32 mouse cellular contexts compared by ENCODE assay signal in the genomic region with DNA sequence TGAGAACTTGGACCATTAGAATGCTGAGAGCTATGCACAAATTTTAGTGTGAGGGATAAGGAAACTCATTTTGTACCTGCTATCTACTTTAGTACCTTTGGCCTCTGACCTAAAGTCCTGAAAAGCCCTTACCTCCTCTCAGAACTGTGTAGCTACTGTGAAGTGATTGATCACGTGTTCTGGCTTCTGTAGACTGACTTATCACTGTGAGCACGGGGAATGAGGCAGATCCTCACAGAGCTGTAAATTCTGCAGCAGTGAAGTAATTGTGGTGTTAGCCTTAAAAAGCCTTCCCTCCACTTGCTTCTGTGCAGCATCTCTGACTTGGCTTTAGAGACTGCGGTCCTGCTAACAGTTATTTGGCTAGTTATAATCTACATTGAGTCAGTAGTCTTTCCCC. TPM values are rescaled to one million over a fixed set of nuclear protein-coding genes. Genes with fewer than 3 reads are reported as not detected.
A peak's percentile ranks its signal among the peaks of the same experiment; 100 is the strongest.
DNase-seq lines count a peak whose midpoint lies in the region; ATAC-seq and TF ChIP-seq lines count a peak whose summit lies in the region.
"Had no signal": no experiment of that assay in that cellular context is flagged by ENCODE, and none has a peak within 500 bp of the region (broad histone marks: within the 10 kb centered on the region; RNA-seq: fewer than 3 reads in every experiment).

No protein-coding gene starts in this region.

- WGBS in heart, embryonic 13.5 days: 41% methylated on average over 3 of the region's 3 CpGs
- WGBS in intestine, embryonic 16.5 days: 59% methylated on average over 3 of the region's 3 CpGs
- 87% methylated on average over 3 of the region's 3 CpGs for WGBS in hindbrain, embryonic 16.5 days

- H3K9ac ChIP-seq in heart, embryonic 13.5 days: no peak overlapping the region
- no peak overlapping the region for H3K9ac ChIP-seq in ES-E14 (ENCODE audit: insufficient read depth, low read depth, low read length, poor library complexity, severe bottlenecking)
- H3K9ac ChIP-seq in intestine, embryonic 16.5 days (ENCODE audit: low read depth, low read length): no peak overlapping the region
- H3K9ac ChIP-seq in hindbrain, embryonic 16.5 days (ENCODE audit: low read depth, low read length): no peak overlapping the region
- H3K9ac ChIP-seq: embryonic facial prominence, embryonic 12.5 days; heart, embryonic 15.5 days; hindbrain, embryonic 12.5 days; liver, embryonic 14.5 days; lung, embryonic 14.5 days had no signal

- peaks cover 24% of the 10 kb centered on the region for H3K4me1 ChIP-seq in heart, embryonic 13.5 days
- H3K4me1 ChIP-seq in ES-E14 (ENCODE audit: control insufficient read depth in 2 of 2, insufficient read depth in 2 of 2, low read length in 2 of 2, poor library complexity in 1 of 2): no peaks in the 10 kb centered on the region
- H3K4me1 ChIP-seq in intestine, embryonic 16.5 days (ENCODE audit: control insufficient read depth, insufficient read depth, low read length): peaks cover 4% of the 10 kb centered on the region; the same call in 1 of the 2 replicates
- no peaks in the 10 kb centered on the region for H3K4me1 ChIP-seq in hindbrain, embryonic 16.5 days (ENCODE audit: control insufficient read depth, insufficient read depth, low read depth, low read length)
- H3K4me1 ChIP-seq: embryonic facial prominence, embryonic 12.5 days; hindbrain, embryonic 12.5 days had no signal

- peaks cover 25% of the 10 kb centered on the region for H3K36me3 ChIP-seq in heart, embryonic 13.5 days
- peaks cover 15% of the 10 kb centered on the region for H3K36me3 ChIP-seq in ES-E14 (ENCODE audit: control insufficient read depth, insufficient read depth, low read length, poor library complexity, severe bottlenecking)
- H3K36me3 ChIP-seq in intestine, embryonic 16.5 days (ENCODE audit: control insufficient read depth, insufficient read depth, low read length): no peaks in the 10 kb centered on the region; the same call in 1 of the 2 replicates
- H3K36me3 ChIP-seq in hindbrain, embryonic 16.5 days (ENCODE audit: control insufficient read depth, insufficient read depth, low read length): peaks cover 12% of the 10 kb centered on the region
- H3K36me3 ChIP-seq: heart, embryonic 15.5 days had no signal

- H3K27me3 ChIP-seq in heart, embryonic 13.5 days (replicated peaks): peaks cover 11% of the 10 kb centered on the region
- H3K27me3 ChIP-seq in intestine, embryonic 16.5 days (replicated peaks; ENCODE audit: control insufficient read depth, insufficient read depth, low read length): no peaks in the 10 kb centered on the region
- no peaks in the 10 kb centered on the region for H3K27me3 ChIP-seq in hindbrain, embryonic 16.5 days (replicated peaks; ENCODE audit: control insufficient read depth, insufficient read depth, low read length)
- H3K27me3 ChIP-seq: embryonic facial prominence, embryonic 12.5 days; heart, embryonic 15.5 days; hindbrain, embryonic 12.5 days had no signal

- DNase-seq in heart, adult 18-20 months: no peak
- DNase-seq in A20 (ENCODE audit: low read depth, low spot score) (peak; percentile 58), ES-E14 (ENCODE audit: low read depth, low spot score) (no peak), adipocyte (ENCODE audit: low spot score) (no peak)
- no peak for DNase-seq in urinary bladder, postnatal 14 days (ENCODE audit: low spot score)
- DNase-seq: adrenal gland, postnatal 10 days; B cell, adult 2 months; cerebellum, adult 11-12 months; cerebellum, adult 9-11 months; embryo, embryonic 11 days; gastrocnemius, adult 2 months; kidney, adult 2 months; kidney, postnatal 36 days; layer of hippocampus, postnatal 36 days; left cerebral cortex, postnatal 4 days; lung, embryonic 14.5 days; lung, postnatal 14 days; right cerebral cortex, postnatal 25 days; thymus, adult 18-20 months; thymus, postnatal 36 days had no signal

- 0 out of 2 replicates have a peak overlapping the region, but pooled peaks have one; percentile 20 for H3K27ac ChIP-seq in heart, embryonic 13.5 days (replicated peaks)
- H3K27ac ChIP-seq in ES-E14 (ENCODE audit: insufficient read depth, low read depth, low read length, poor library complexity, severe bottlenecking): peak overlapping the region; percentile 81; the same call in 1 of the 2 replicates
- peak overlapping the region; percentile 52 for H3K27ac ChIP-seq in intestine, embryonic 16.5 days (ENCODE audit: low read length)
- no peak overlapping the region for H3K27ac ChIP-seq in hindbrain, embryonic 16.5 days (ENCODE audit: low read depth, low read length)
- H3K27ac ChIP-seq: embryonic facial prominence, embryonic 12.5 days; gastrocnemius, adult 2 months; heart, embryonic 15.5 days; hindbrain, embryonic 12.5 days; liver, embryonic 14.5 days; stomach, postnatal 0 days had no signal

- in situ Hi-C loops in ES-E14 (cut with MboI; ENCODE audit: low sequenced_read_pairs in 2 of 2, unreplicated experiment in 2 of 2): no loop called here

- ATAC-seq in heart, embryonic 13.5 days (ENCODE audit: extremely low read depth, insufficient number of reproducible peaks, low FRiP score, low TSS enrichment): no peak
- peak; percentile 85 for ATAC-seq in intestine, embryonic 16.5 days
- ATAC-seq in hindbrain, embryonic 16.5 days: no peak
- ATAC-seq: forebrain, embryonic 14.5 days; midbrain, embryonic 16.5 days had no signal

- H3K4me3 ChIP-seq in heart, embryonic 13.5 days: no peak overlapping the region
- H3K4me3 ChIP-seq in ES-E14 (ENCODE audit: insufficient read depth in 1 of 2, low read depth in 1 of 2, low read length in 2 of 2, poor library complexity in 1 of 2, severe bottlenecking in 1 of 2): no peak overlapping the region
- no peak overlapping the region for H3K4me3 ChIP-seq in intestine, embryonic 16.5 days (ENCODE audit: low read length)
- H3K4me3 ChIP-seq in hindbrain, embryonic 16.5 days (ENCODE audit: low read length): no peak overlapping the region
- H3K4me3 ChIP-seq: embryonic facial prominence, embryonic 12.5 days; gastrocnemius, adult 2 months; heart, embryonic 15.5 days; hindbrain, embryonic 12.5 days had no signal

- H3K9me3 ChIP-seq in heart, embryonic 13.5 days: no peaks in the 10 kb centered on the region
- H3K9me3 ChIP-seq in ES-E14 (ENCODE audit: control insufficient read depth, insufficient read depth, low read depth, low read length): no peaks in the 10 kb centered on the region
- no peaks in the 10 kb centered on the region for H3K9me3 ChIP-seq in intestine, embryonic 16.5 days (ENCODE audit: control insufficient read depth, low read length)
- H3K9me3 ChIP-seq in hindbrain, embryonic 16.5 days (ENCODE audit: control insufficient read depth, low read length): no peaks in the 10 kb centered on the region
- H3K9me3 ChIP-seq: embryonic facial prominence, embryonic 12.5 days; G1E; heart, embryonic 15.5 days; hindbrain, embryonic 12.5 days had no signal

- H3K4me2 ChIP-seq in heart, embryonic 13.5 days: no peak overlapping the region
- no peak overlapping the region for H3K4me2 ChIP-seq in intestine, embryonic 16.5 days (ENCODE audit: low read depth, low read length)
- no peak overlapping the region for H3K4me2 ChIP-seq in hindbrain, embryonic 16.5 days (ENCODE audit: low read length)
- H3K4me2 ChIP-seq: embryonic facial prominence, embryonic 12.5 days; heart, embryonic 15.5 days; hindbrain, embryonic 12.5 days; lung, embryonic 14.5 days; midbrain, embryonic 11.5 days had no signal

TF ChIP-seq in ES-E14, 5 proteins besides CTCF, POLR2A, EP300 and RAD21:
- no peak for TF ChIP-seq CHD2 (IDR thresholded peaks at IDR 0.05; ENCODE audit: low read depth, low read length)

RNA-seq across cellular contexts. Expression of a gene that starts 24.7 kb away (rescaled TPM):
- polyA plus RNA-seq in heart, embryonic 13.5 days (2015; fragmentation: Nextera tagmentation; extraction: Ambion mirVana): 45.9 and 46.2 TPM in 2 replicates
- 10 to 100 TPM; 32.0 to 33.0 TPM for total RNA-seq in heart, adult 18-20 months (2021)
- 75.4 and 87.5 TPM in 2 replicates for total RNA-seq in ES-E14 (2012; rRNA removed)
- polyA plus RNA-seq in intestine, embryonic 16.5 days (2015; fragmentation: Nextera tagmentation; extraction: Ambion mirVana): 110 and 114 TPM in 2 replicates
- polyA plus RNA-seq in hindbrain, embryonic 16.5 days (2015; fragmentation: Nextera tagmentation; extraction: Ambion mirVana): 94.9 and 99.7 TPM in 2 replicates
